Mouse (Mus musculus): ENCODE results near the gene Lsmem1. TPM values are rescaled to one million over a fixed set of nuclear protein-coding genes. Genes with fewer than 3 reads are reported as not detected.

Lsmem1 gene
- total RNA-seq (2015) (not detected in 2 replicates), total RNA-seq (2017) (0.24 and 0.54 TPM in 2 replicates)

GRCm38 (mm10) chr12:40199302-40199701 is at the start of gene Lsmem1:
Gene Lsmem1 (minus strand): TSS chr12:40199490.
- ATAC-seq (replicated peaks; ENCODE audit: poor library complexity), result peak; percentile 49; the same call in 1 of the 2 replicates

GRCm38 (mm10) chr12:40248454-40249180 is 49.3 kb upstream of the Lsmem1 start, which contains the start of gene Ifrd1:
Gene Ifrd1 (minus strand): TSS chr12:40248504.
- ATAC-seq (replicated peaks; ENCODE audit: poor library complexity), result peak; percentile 94

GRCm38 (mm10) chr12:40247976-40248375 is 48.7 kb upstream of the Lsmem1 start:
- peak; percentile 65 for ATAC-seq (replicated peaks; ENCODE audit: poor library complexity)

- ATAC-seq (replicated peaks; ENCODE audit: poor library complexity), result no peak
Measured at GRCm38 (mm10) chr12:40247384-40247783, 48.1 kb upstream of the Lsmem1 start.

GRCm38 (mm10) chr12:40245434-40245970 is 46.2 kb upstream of the Lsmem1 start:
- ATAC-seq (replicated peaks; ENCODE audit: poor library complexity), result peak; percentile 42

- ATAC-seq (replicated peaks; ENCODE audit: poor library complexity), result no peak
Measured at GRCm38 (mm10) chr12:40244926-40245325, 45.6 kb upstream of the Lsmem1 start.

GRCm38 (mm10) chr12:40243821-40244221 is 44.5 kb upstream of the Lsmem1 start:
- ATAC-seq (replicated peaks; ENCODE audit: poor library complexity), result no peak

GRCm38 (mm10) chr12:40243241-40243640 is 44.0 kb upstream of the Lsmem1 start:
- ATAC-seq (replicated peaks; ENCODE audit: poor library complexity), result no peak

- ATAC-seq (replicated peaks; ENCODE audit: poor library complexity), result no peak
Measured at GRCm38 (mm10) chr12:40239161-40239560, 39.9 kb upstream of the Lsmem1 start.

GRCm38 (mm10) chr12:40232231-40232630 is 32.9 kb upstream of the Lsmem1 start:
- ATAC-seq (replicated peaks; ENCODE audit: poor library complexity), result no peak

GRCm38 (mm10) chr12:40231632-40232031 is 32.3 kb upstream of the Lsmem1 start:
- no peak for ATAC-seq (replicated peaks; ENCODE audit: poor library complexity)

GRCm38 (mm10) chr12:40224171-40224880 is 25.0 kb upstream of the Lsmem1 start:
- no peak for ATAC-seq (replicated peaks; ENCODE audit: poor library complexity)

GRCm38 (mm10) chr12:40223676-40224075 is 24.4 kb upstream of the Lsmem1 start:
- ATAC-seq (replicated peaks; ENCODE audit: poor library complexity), result no peak

GRCm38 (mm10) chr12:40223082-40223619 is 23.9 kb upstream of the Lsmem1 start:
- peak; percentile 81 for ATAC-seq (replicated peaks; ENCODE audit: poor library complexity)

GRCm38 (mm10) chr12:40222251-40223081 is 23.2 kb upstream of the Lsmem1 start:
- peak; percentile 58 for ATAC-seq (replicated peaks; ENCODE audit: poor library complexity)

- ATAC-seq (replicated peaks; ENCODE audit: poor library complexity), result no peak
Measured at GRCm38 (mm10) chr12:40221611-40222010, 22.3 kb upstream of the Lsmem1 start.

- ATAC-seq (replicated peaks; ENCODE audit: poor library complexity), result no peak
Measured at GRCm38 (mm10) chr12:40220896-40221295, 21.6 kb upstream of the Lsmem1 start.

- ATAC-seq (replicated peaks; ENCODE audit: poor library complexity), result no peak
Measured at GRCm38 (mm10) chr12:40220001-40220570, 20.8 kb upstream of the Lsmem1 start.

- no peak for ATAC-seq (replicated peaks; ENCODE audit: poor library complexity)
Measured at GRCm38 (mm10) chr12:40218430-40218945, 19.2 kb upstream of the Lsmem1 start.

- ATAC-seq (replicated peaks; ENCODE audit: poor library complexity), result no peak
Measured at GRCm38 (mm10) chr12:40217776-40218175, 18.5 kb upstream of the Lsmem1 start.

Data from megakaryocyte progenitor cell, adult 5-6 weeks (primary cell).